Mouse (Mus musculus) bone marrow, adult 2 months (tissue): ENCODE results near the gene Clpp.

Experiments
- CTCF ChIP-seq: fragments of 200-500 bp; IDR thresholded peaks from 2 replicates; pipeline ENCODE4 v1.5.1; 2011; ENCODE audit warnings: low read length, control low read depth; ENCODE audit not compliant: control insufficient read depth, insufficient read depth
- POLR2A ChIP-seq: fragments of 200-500 bp; IDR thresholded peaks from 2 replicates; pipeline ENCODE4 v1.6.1; 2011; ENCODE audit warnings: low read depth, mild to moderate bottlenecking, control low read depth, low read length, borderline replicate concordance; ENCODE audit not compliant: control insufficient read depth

- TF ChIP-seq POLR2A (no peak), CTCF (0 out of 2 replicates have a peak, but pooled peaks have one; percentile 15)
Measured at GRCm38 (mm10) chr17:57007137-57007905, 17.2 kb downstream of the Clpp start.
